Mouse (Mus musculus): ENCODE results near the gene Treh. TPM values are rescaled to one million over a fixed set of nuclear protein-coding genes. Genes with fewer than 3 reads are reported as not detected.
A peak's percentile ranks its signal among the peaks of the same experiment; 100 is the strongest.

The Treh gene
- polyA plus RNA-seq, 1 experiment, result 32.2 TPM

GRCm38 (mm10) chr9:44713574-44713973 lies 40.5 kb downstream of the Treh start:
- no peaks in the 10 kb centered on the region for H3K27me3 ChIP-seq (replicated peaks; ENCODE audit: control insufficient read depth, insufficient read depth, low read length)
- TF ChIP-seq POLR2A (IDR thresholded peaks at IDR 0.05; ENCODE audit: low read depth, low read length) (no peak), CTCF (conservative IDR thresholded peaks at IDR 0.05; ENCODE audit: insufficient read depth, insufficient read length, low read depth, low read length) (no peak)
- no peak for DNase-seq
- no peaks in the 10 kb centered on the region; the same call in 1 of the 2 replicates for H3K36me3 ChIP-seq (ENCODE audit: control insufficient read depth, insufficient read depth, low read length)
- H3K27ac ChIP-seq (ENCODE audit: insufficient read depth, low read depth, low read length), result no peak overlapping the region
- H3K4me3 ChIP-seq (ENCODE audit: insufficient read depth, low read depth, low read length), result no peak overlapping the region
- H3K4me1 ChIP-seq (ENCODE audit: control insufficient read depth, insufficient read depth, low read length), result peaks cover 13% of the 10 kb centered on the region; the same call in 1 of the 2 replicates
- 80% methylated on average over 2 of the region's 2 CpGs for WGBS

- Histone ChIP-seq H3K36me3 (ENCODE audit: control insufficient read depth, insufficient read depth, low read length) (no peaks in the 10 kb centered on the region; the same call in 1 of the 2 replicates), H3K27ac (ENCODE audit: insufficient read depth, low read depth, low read length) (no peak overlapping the region), H3K27me3 (replicated peaks; ENCODE audit: control insufficient read depth, insufficient read depth, low read length) (no peaks in the 10 kb centered on the region), H3K4me1 (ENCODE audit: control insufficient read depth, insufficient read depth, low read length) (peaks cover 11% of the 10 kb centered on the region), H3K4me3 (ENCODE audit: insufficient read depth, low read depth, low read length) (no peak overlapping the region)
- 90% methylated on average over 17 of the region's 17 CpGs for WGBS
- DNase-seq, result no peak
- TF ChIP-seq POLR2A (IDR thresholded peaks at IDR 0.05; ENCODE audit: low read depth, low read length) (no peak), CTCF (conservative IDR thresholded peaks at IDR 0.05; ENCODE audit: insufficient read depth, insufficient read length, low read depth, low read length) (no peak)
Measured at GRCm38 (mm10) chr9:44715109-44715508, 42.1 kb downstream of the Treh start.

GRCm38 (mm10) chr9:44715705-44716362 lies 42.8 kb downstream of the Treh start:
- WGBS, result 96% methylated on average over 29 of the region's 29 CpGs
- no peak for DNase-seq
- H3K27ac ChIP-seq (ENCODE audit: insufficient read depth, low read depth, low read length), result no peak overlapping the region
- H3K27me3 ChIP-seq (replicated peaks; ENCODE audit: control insufficient read depth, insufficient read depth, low read length), result no peaks in the 10 kb centered on the region
- H3K36me3 ChIP-seq (ENCODE audit: control insufficient read depth, insufficient read depth, low read length), result no peaks in the 10 kb centered on the region; the same call in 1 of the 2 replicates
- H3K4me3 ChIP-seq (ENCODE audit: insufficient read depth, low read depth, low read length), result no peak overlapping the region
- peaks cover 18% of the 10 kb centered on the region for H3K4me1 ChIP-seq (ENCODE audit: control insufficient read depth, insufficient read depth, low read length)
- no peak for TF ChIP-seq CTCF (conservative IDR thresholded peaks at IDR 0.05; ENCODE audit: insufficient read depth, insufficient read length, low read depth, low read length)
- TF ChIP-seq POLR2A (IDR thresholded peaks at IDR 0.05; ENCODE audit: low read depth, low read length), result no peak

GRCm38 (mm10) chr9:44716997-44717821 lies 44.2 kb downstream of the Treh start:
- 69% methylated on average over 6 of the region's 6 CpGs for whole genome bisulfite sequencing
- Histone ChIP-seq H3K4me3 (ENCODE audit: insufficient read depth, low read depth, low read length) (no peak overlapping the region), H3K36me3 (ENCODE audit: control insufficient read depth, insufficient read depth, low read length) (no peaks in the 10 kb centered on the region), H3K4me1 (ENCODE audit: control insufficient read depth, insufficient read depth, low read length) (peaks cover 24% of the 10 kb centered on the region), H3K27ac (ENCODE audit: insufficient read depth, low read depth, low read length) (no peak overlapping the region), H3K27me3 (replicated peaks; ENCODE audit: control insufficient read depth, insufficient read depth, low read length) (no peaks in the 10 kb centered on the region)
- peak; percentile 33 for DNase-seq
- TF ChIP-seq CTCF (conservative IDR thresholded peaks at IDR 0.05; ENCODE audit: insufficient read depth, insufficient read length, low read depth, low read length) (no peak), POLR2A (IDR thresholded peaks at IDR 0.05; ENCODE audit: low read depth, low read length) (no peak)

GRCm38 (mm10) chr9:44717822-44718242 lies 44.8 kb downstream of the Treh start:
- H3K27me3 ChIP-seq (replicated peaks; ENCODE audit: control insufficient read depth, insufficient read depth, low read length), result no peaks in the 10 kb centered on the region
- H3K36me3 ChIP-seq (ENCODE audit: control insufficient read depth, insufficient read depth, low read length), result no peaks in the 10 kb centered on the region
- TF ChIP-seq POLR2A (IDR thresholded peaks at IDR 0.05; ENCODE audit: low read depth, low read length), result no peak
- TF ChIP-seq CTCF (conservative IDR thresholded peaks at IDR 0.05; ENCODE audit: insufficient read depth, insufficient read length, low read depth, low read length), result no peak
- WGBS, result 47% methylated on average over 10 of the region's 10 CpGs
- H3K4me1 ChIP-seq (ENCODE audit: control insufficient read depth, insufficient read depth, low read length), result peaks cover 24% of the 10 kb centered on the region
- peak; percentile 95 for DNase-seq
- H3K27ac ChIP-seq (ENCODE audit: insufficient read depth, low read depth, low read length), result no peak overlapping the region
- no peak overlapping the region for H3K4me3 ChIP-seq (ENCODE audit: insufficient read depth, low read depth, low read length)

- H3K4me3 ChIP-seq (ENCODE audit: insufficient read depth, low read depth, low read length), result no peak overlapping the region
- WGBS, result 87% methylated on average over 12 of the region's 12 CpGs
- H3K36me3 ChIP-seq (ENCODE audit: control insufficient read depth, insufficient read depth, low read length), result no peaks in the 10 kb centered on the region
- no peak for TF ChIP-seq CTCF (conservative IDR thresholded peaks at IDR 0.05; ENCODE audit: insufficient read depth, insufficient read length, low read depth, low read length)
- TF ChIP-seq POLR2A (IDR thresholded peaks at IDR 0.05; ENCODE audit: low read depth, low read length), result no peak
- DNase-seq, result no peak
- no peak overlapping the region for H3K27ac ChIP-seq (ENCODE audit: insufficient read depth, low read depth, low read length)
- H3K27me3 ChIP-seq (replicated peaks; ENCODE audit: control insufficient read depth, insufficient read depth, low read length), result no peaks in the 10 kb centered on the region
- H3K4me1 ChIP-seq (ENCODE audit: control insufficient read depth, insufficient read depth, low read length), result peaks cover 24% of the 10 kb centered on the region
Measured at GRCm38 (mm10) chr9:44718937-44719631, 46.1 kb downstream of the Treh start.

Measured in kidney, adult 2 months (tissue).